Mouse (Mus musculus): ENCODE results near the gene Cldn12.

GRCm38 (mm10) chr5:5562435-5562834, 47.7 kb upstream of the Cldn12 start:
- TF ChIP-seq POLR2A (IDR thresholded peaks at IDR 0.05; ENCODE audit: borderline replicate concordance, low read depth, low read length) (no peak), CTCF (IDR thresholded peaks at IDR 0.05; ENCODE audit: low read depth, low read length) (no peak)

Measured in bone marrow macrophage, adult 2 months (primary cell).